Mouse (Mus musculus): ENCODE measurements around the gene Dmrt2.

DNA sequence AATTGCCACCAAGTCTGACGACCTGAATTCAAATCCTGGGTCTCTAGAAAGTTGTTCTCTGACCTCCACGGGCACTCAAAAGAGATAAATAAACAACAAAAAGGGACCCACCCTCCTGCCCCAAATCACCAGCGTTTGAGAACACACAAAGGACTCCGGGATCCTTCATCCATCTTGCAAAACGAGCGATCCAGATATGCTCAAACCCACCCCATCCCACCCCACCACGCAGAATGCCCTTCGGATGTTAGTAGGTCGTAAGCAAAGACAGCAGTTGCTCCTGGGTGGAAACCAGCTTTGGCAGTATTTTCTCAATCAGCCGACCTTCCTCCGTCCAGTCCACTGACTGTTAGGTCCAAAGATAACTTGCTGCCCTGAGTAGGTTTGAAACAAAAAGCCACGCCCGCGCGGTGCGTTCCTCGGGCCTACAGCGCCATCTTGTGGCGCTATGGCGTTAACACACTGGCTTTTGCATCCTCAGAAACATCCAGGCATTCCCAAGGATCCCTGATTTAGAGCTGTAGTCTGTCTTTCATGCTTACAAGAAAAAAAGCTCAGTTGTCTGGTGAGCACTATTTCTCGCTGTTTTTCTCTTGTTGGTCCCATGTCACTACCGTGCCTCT is 36.5 kb upstream of the Dmrt2 start:
- peak; percentile 93 for TF ChIP-seq CTCF (IDR thresholded peaks at IDR 0.05; ENCODE audit: insufficient read depth, low read depth, low read length)
- TF ChIP-seq POLR2A (IDR thresholded peaks at IDR 0.05; ENCODE audit: insufficient read depth, low read depth, low read length): no peak
